Mouse (Mus musculus) embryonic fibroblast, embryonic 13.5 days (primary cell): ENCODE measurements at regions not wholly inside any gene's neighbourhood (a gene's known extent, or its start where the extent isn't known, plus 50 kb on each side); places are given as distances from the start of the nearest gene placed in this dataset.

Source experiments
- CTCF ChIP-seq: IDR thresholded peaks from 2 replicates; pipeline ENCODE4 v1.5.1; 2011; ENCODE audit warnings: mild to moderate bottlenecking, control low read depth, low read length, moderate library complexity, borderline replicate concordance; ENCODE audit not compliant: insufficient read depth
- POLR2A ChIP-seq: IDR thresholded peaks from 2 replicates; pipeline ENCODE4 v1.6.1; 2011; ENCODE audit warnings: low read depth, mild to moderate bottlenecking, control low read depth, low read length, moderate library complexity

GRCm38 (mm10) chr4:142825786-142826185 lies 387.0 kb downstream of the Prdm2 start:
- TF ChIP-seq CTCF (no peak), POLR2A (no peak)
